Mouse (Mus musculus) ovary, postnatal 10 days (tissue): ENCODE measurements around the gene Sprr3.
"Not testable (repeated sequence)": the region's sequence is repeated elsewhere in the genome, so short reads cannot be mapped to it uniquely, and the experiment has no call there.

Experiments used
- DNase-seq: peaks from one replicate; pipeline ENCODE4 v3.0.0; 2022; ENCODE audit warnings: low spot score

The Sprr3 gene

DNA sequence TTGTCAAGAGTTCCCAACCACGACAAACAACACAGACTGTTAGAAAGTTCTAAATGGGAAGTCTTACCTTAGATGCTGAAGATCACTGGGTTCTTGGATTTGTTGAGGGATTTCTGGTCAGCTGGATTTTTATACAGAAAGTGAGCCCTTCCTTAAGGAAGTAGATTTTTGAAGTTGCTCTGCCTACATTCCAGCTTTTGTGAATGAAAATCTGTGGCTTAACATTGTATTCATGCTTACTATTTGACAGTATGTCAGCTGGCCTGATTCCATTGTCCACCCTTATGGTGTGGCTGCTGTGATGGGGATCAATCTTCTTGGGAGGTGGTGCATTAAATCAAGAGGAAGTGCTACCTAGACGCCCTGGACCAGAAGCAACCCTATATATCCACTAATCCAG lies at the start of gene Sprr3:
Gene Sprr3, minus strand, starts transcription at position 101 of the 400 bp plus-strand sequence.
- no peak for DNase-seq

- DNase-seq: no peak
These were observed 49.7 kb upstream of the Sprr3 start for GRCm38 (mm10) chr3:92508185-92508584.

DNA sequence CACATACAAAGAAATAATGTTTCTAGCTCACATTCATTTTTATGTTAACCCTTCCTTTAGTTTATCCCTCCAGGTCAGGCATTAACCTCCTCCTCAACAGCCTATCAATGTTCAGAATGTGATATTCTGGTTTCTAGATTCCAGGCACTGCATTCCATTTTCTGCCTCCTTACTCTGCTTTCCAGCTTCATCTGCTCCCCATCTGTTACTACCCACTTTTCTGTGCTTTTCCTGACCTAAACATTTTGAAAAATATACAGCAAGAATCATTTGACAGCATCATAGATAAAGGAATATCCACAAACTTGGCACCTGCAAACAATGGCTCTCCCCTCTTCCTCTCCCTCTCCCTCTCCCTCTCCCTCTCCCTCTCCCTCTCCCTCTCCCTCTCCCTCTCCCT lies 45.0 kb upstream of the Sprr3 start:
- DNase-seq: no peak

- DNase-seq: no peak
These were observed 41.9 kb upstream of the Sprr3 start, which contains the start of gene Sprr4 for GRCm38 (mm10) chr3:92500393-92500792. Gene Sprr4, minus strand, starts transcription at chr3:92500493.

- DNase-seq: not testable (repeated sequence)
These were observed 31.7 kb upstream of the Sprr3 start for GRCm38 (mm10) chr3:92490262-92490661.

- DNase-seq: no peak
These were observed 27.8 kb upstream of the Sprr3 start for GRCm38 (mm10) chr3:92486307-92486706.

DNA sequence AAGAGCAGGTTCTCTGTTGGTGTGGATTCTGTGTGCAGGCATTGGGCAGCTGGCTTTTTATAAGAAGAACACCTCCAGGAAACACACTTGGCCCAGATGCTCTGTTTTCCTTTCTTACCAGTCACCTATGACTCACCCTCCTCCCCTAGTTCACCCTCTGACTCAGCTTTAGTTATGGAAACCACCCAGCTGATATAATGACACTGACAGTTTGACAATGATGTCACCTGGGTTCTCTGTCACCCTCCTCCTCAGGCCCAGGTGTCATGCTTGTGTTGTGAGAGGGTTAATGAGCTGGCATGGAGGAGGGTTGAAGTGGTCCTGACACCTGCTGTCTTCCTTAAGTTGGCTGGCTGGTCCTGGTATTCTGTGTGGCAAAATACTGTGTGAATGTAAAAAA lies 27.3 kb upstream of the Sprr3 start, which contains the start of gene Sprr1a:
Gene Sprr1a, minus strand, starts transcription at position 33 of the 400 bp plus-strand sequence.
- no peak for DNase-seq

DNA sequence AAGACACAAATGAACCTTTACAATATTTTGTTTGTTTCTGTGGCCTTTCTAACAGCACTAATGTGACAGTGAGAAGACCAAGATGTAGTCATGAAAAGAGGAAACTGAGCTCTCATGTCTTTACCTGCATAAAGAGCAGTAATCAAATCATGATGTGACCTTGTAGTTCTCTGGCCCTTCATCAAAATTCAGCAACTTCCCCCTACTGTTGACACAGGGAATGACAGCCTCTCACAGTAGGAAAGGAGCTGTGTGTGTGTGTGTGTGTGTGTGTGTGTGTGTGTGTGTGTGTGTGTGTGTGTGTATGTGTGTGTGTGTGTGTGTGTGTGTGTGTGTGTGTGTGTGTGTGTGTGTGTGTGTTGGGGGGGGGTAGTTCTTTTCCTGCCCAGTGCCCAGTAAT lies 22.7 kb upstream of the Sprr3 start:
- DNase-seq: not testable (repeated sequence)

- no peak for DNase-seq
These were observed 11.6 kb upstream of the Sprr3 start for GRCm38 (mm10) chr3:92470111-92470510.

DNA sequence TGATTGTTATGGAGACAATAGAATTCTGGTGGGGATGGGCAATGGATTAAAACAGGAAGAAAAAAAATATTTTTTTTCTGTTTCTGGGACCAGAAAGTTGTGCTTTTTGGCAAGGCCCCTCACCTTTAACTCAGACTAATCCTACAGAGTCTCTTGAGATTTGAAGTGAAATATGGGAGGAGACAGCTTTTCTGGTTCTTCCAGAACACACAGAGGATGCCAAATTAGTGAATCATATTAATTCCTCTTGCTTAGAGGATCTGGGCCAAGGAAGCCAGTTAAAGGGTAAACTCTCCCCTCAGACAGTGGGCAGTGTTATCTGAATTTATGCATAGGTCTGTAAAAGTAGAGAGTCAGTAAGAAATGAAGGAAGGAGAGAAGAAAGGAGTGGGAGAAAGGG lies 8.9 kb upstream of the Sprr3 start:
- no peak for DNase-seq

- no peak for DNase-seq
These were observed 8.1 kb upstream of the Sprr3 start for GRCm38 (mm10) chr3:92466576-92466975.

DNA sequence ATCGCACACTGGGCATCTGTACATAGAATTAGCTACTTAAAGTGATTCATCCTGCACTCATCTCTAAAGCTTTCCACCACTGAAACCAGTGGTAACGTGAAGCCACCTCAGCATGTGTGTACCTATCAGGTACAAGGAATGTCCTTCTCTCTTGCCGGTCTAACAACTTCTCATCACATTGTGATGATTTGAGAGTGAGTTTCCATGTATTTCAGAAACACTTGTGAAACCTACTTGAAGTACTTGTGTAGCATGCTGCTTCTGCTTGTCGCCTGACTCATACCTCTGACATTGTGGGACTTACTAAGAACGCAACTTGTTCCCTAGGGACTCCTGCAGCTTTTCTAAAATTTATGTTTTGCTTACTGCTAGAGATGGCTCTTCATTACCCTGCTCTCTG lies 3.4 kb downstream of the Sprr3 start:
- no peak for DNase-seq

DNA sequence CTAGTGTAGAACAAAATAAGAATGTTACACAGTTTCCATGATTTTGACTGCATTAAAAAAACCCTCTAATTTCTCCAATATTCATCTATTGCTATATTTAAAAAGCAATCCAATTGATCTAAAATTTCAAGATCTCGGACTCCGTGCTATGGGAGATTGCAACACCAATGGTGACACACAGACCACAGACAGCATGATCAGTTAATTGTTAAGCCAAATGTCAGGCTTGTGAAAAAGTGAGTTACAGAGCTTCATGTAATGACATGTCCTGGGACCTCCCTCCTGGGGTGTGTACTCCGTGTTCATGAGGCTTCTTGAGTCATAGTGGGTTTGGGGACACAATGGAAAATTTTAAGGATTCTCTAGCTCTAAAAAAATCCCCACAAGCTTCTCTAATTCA lies 18.3 kb downstream of the Sprr3 start:
- no peak for DNase-seq

DNA sequence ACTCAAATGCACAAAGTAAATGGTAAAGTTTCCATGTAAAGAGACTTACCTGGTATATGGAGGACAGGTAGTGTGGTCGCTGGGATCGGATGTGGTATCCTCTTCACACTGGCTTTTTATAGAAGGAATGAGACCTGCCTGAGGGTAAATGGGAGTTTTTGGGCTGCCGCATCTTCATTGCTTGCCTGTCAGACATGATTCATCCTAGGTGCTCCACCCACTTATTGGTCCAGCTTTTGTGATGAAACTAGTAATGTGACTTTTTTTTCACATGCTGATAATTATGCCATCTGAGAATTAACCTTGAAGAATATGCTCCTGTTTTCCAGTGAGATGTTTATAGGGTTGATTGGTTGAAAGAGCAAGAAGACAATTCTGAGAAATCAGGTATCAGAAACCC lies 19.8 kb downstream of the Sprr3 start, which contains the start of gene Sprr1b:
Gene Sprr1b, minus strand, starts transcription at position 101 of the 400 bp plus-strand sequence.
- DNase-seq: no peak

DNA sequence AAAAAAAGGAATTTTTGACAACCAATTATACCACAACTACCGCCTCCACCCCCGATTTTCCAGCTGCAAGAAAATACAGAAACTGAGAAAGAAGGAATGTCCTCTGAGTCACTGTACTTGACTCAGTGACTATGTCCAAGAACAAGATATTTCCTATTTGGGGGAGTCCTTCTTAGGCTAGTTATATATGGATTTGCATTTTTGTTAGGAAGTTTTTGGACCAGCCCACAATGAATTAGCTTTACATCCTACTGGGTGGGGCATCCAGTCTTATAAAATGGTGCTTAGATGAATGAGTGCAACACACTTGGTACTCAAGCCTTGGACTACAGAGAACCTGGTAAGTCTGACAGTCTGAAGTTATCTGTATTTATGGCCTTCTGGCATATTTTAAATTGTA lies 26.2 kb downstream of the Sprr3 start, which contains the start of gene Sprr2k:
Gene Sprr2k, plus strand, starts transcription at position 301 of the 400 bp plus-strand sequence.
- DNase-seq: no peak

GRCm38 (mm10) chr3:92429323-92429722 lies 29.2 kb downstream of the Sprr3 start, which contains the start of gene Gm9774:
Gene Gm9774, minus strand, starts transcription at chr3:92429423.
- no peak for DNase-seq

DNA sequence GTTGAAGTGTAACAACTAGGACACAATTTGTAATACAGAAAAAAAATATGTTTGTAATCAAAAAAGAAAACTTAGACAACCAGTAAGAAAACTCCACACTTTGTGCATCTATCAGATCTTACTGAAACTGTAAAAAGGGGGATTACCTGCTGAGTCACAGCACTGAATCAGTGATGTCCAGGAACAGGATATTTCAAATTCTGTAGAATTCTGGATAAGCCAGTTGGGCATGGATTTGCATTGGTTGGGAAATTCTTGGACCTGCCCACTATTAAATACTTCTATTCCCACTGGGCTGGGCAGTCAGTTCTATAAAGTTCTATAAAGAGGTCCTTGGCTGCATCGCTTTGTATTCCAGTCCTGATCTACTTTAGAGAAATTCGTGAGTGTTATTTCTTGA lies 40.7 kb downstream of the Sprr3 start, which contains the start of gene Sprr2j-ps:
Gene Sprr2j-ps, plus strand, starts transcription at position 301 of the 400 bp plus-strand sequence.
- DNase-seq: no peak

DNA sequence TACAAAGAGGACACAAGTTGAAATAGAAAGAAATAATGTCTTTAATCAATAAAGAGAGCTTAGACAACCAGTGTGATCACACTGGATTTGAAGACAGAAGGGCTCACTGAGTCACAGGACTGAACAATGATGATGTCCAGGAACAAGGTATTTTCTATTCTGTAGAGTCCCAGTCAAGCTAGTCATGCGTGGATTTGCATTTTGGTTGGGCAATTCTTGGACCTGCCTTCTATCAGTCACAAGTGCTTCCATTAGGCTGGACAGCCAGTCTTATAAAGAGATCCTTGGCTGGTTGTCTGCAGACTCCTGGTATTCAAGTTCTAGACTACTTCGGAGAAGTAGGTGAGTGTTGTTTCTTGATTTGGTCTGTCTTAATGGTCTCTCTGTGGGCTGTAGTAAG lies 50.8 kb downstream of the Sprr3 start, which contains the start of gene Sprr2i:
Gene Sprr2i, plus strand, starts transcription at position 301 of the 400 bp plus-strand sequence.
- DNase-seq: no peak
